Mouse (Mus musculus): Measurements from ENCODE around the gene Tnnt2. TPM values are rescaled to one million over a fixed set of nuclear protein-coding genes. Genes with fewer than 3 reads are reported as not detected.

Tnnt2 gene
- polyA plus RNA-seq, 1 experiment, result not detected

DNA sequence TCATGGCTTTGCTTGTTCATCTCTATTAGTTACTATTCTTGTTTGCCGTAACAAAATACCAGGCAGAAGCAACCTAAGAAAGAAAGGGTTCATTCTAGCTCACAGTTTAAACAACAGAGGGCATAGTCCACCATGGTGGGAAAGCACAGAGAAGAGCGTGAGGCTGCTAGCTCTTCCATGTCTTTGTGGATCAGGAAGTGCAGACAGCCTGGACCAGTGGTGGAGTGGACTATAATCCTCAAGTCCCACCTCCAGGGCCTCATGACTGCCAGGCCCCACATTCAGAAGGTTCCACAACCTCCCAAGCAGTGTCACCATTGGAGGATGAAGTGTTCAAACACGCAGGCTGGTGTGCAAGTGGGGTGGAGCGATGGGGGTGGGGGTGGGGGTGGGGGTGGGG, 17.0 kb downstream of the Tnnt2 start:
- Histone ChIP-seq H3K4me3 (ENCODE audit: insufficient read depth, low read length) (no peak overlapping the region), H3K4me1 (ENCODE audit: control insufficient read depth, insufficient read depth, low read length) (peaks cover 3% of the 10 kb centered on the region; the same call in 1 of the 2 replicates), H3K27ac (ENCODE audit: insufficient read depth, low read depth, low read length) (no peak overlapping the region)
- TF ChIP-seq CTCF (IDR thresholded peaks at IDR 0.05; ENCODE audit: low read depth, low read length) (no peak), POLR2A (IDR thresholded peaks at IDR 0.05; ENCODE audit: borderline replicate concordance, low read depth, low read length) (no peak)

DNA sequence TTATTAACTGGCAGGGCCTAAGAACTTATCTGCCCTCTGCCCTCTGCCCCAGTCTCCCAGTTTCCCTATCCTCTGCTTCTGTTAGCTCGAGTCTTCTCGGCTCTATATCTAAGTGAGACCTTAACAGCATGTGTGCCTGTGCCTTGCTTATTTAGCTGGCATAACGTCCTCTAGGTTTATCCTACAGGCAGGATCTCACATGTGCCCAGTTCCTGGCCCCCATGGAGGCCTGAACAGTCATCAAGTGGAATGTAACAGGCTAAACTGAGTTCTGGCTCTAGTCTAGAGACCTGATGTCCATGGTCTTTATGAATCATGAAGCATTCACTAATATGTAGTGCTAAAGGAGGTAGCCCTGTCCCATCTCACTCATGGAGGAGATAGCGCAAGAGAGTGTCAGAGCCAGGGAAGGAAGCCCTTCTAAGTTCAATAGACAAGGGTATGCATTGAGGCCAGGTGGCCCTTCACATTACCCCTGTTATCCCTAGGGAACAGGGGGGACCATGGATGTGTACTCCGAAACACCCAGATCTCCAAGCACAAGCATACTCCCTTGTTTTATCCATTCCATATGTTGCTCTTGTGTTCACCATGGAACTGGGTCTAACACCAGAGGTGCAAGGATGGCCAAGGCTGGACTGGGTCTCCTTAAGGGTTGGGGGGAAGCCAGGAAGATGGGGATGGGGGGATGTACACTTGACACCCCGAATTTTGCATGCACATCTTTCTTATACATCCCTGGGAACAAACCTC, 18.6 kb downstream of the Tnnt2 start:
- TF ChIP-seq POLR2A (IDR thresholded peaks at IDR 0.05; ENCODE audit: borderline replicate concordance, low read depth, low read length) (no peak), CTCF (IDR thresholded peaks at IDR 0.05; ENCODE audit: low read depth, low read length) (no peak)
- Histone ChIP-seq H3K4me1 (ENCODE audit: control insufficient read depth, insufficient read depth, low read length) (peaks cover 3% of the 10 kb centered on the region; the same call in 1 of the 2 replicates), H3K27ac (ENCODE audit: insufficient read depth, low read depth, low read length) (no peak overlapping the region), H3K4me3 (ENCODE audit: insufficient read depth, low read length) (no peak overlapping the region)

DNA sequence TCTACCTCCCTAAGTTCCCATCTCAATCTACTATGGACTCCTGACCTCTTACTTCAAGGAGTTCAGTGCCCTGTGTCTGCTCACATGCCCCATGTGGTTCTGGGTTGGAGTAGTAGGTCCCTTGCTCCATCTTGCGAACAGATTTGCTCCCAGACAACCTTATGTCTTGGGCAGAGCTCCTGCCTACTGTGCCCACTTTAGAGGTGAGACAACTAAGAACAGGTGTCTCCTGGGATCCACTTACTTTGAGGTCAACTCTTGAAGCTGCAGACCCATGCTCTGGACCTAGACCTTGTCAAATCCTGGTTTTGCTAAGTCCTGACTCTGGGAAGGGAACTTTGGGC, 19.2 kb downstream of the Tnnt2 start:
- Histone ChIP-seq H3K4me1 (ENCODE audit: control insufficient read depth, insufficient read depth, low read length) (peaks cover 3% of the 10 kb centered on the region; the same call in 1 of the 2 replicates), H3K4me3 (ENCODE audit: insufficient read depth, low read length) (no peak overlapping the region), H3K27ac (ENCODE audit: insufficient read depth, low read depth, low read length) (no peak overlapping the region)
- TF ChIP-seq CTCF (IDR thresholded peaks at IDR 0.05; ENCODE audit: low read depth, low read length), result no peak

DNA sequence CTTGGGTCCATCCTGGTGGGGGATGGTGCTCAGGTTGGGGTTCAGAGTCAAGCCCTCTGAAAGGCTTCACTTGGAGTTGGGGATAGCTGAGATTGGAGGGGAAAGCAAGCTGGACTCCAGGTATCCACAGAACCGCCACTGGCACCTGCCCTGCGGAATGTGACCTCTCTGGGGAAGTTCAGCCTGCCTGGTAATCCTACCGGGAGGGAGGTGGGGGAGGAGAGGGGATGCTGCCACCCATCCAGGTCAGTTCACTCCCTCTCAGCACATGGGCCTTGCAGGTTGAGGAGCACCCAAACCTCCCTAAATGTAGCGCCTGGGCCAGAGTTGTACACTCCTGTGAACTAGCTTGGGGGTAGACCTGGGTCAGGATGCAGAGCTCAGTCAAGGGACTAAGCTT, 19.9 kb downstream of the Tnnt2 start:
- Histone ChIP-seq H3K4me3 (ENCODE audit: insufficient read depth, low read length) (no peak overlapping the region), H3K27ac (ENCODE audit: insufficient read depth, low read depth, low read length) (no peak overlapping the region), H3K4me1 (ENCODE audit: control insufficient read depth, insufficient read depth, low read length) (peaks cover 3% of the 10 kb centered on the region; the same call in 1 of the 2 replicates)
- no peak for TF ChIP-seq POLR2A (IDR thresholded peaks at IDR 0.05; ENCODE audit: borderline replicate concordance, low read depth, low read length)
- no peak for TF ChIP-seq CTCF (IDR thresholded peaks at IDR 0.05; ENCODE audit: low read depth, low read length)

DNA sequence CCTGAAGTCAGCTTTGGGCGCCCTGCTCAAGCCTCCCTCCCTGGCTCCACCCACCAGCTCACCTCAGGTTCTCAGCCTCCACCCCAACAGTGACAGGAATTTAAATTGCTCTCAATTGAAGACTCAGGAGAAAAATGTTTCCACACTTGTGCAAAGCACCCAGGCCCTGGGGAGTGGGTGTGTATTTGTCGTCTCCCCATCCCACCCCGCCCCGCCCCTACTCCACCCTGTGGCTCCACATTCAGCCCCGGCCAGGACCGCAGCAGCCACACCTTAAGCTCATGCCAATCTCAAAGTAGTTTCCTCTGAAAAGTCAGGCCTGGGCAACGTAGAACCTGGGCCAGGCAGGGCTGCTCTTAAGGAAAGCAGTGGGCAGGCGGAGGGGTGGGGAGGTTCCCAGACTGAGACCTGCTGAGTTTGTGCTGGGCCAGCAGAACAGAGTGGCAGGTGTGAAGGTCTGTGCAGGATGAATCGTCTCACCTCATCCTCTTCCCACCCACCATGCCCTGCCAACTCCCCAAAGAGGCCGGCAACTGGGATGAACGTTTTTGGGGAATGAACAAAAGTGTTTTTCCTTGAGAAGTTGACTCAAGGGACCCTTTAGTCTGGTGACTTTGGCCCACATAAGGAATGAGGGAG, 21.1 kb downstream of the Tnnt2 start:
- TF ChIP-seq POLR2A (IDR thresholded peaks at IDR 0.05; ENCODE audit: borderline replicate concordance, low read depth, low read length), result no peak
- TF ChIP-seq CTCF (IDR thresholded peaks at IDR 0.05; ENCODE audit: low read depth, low read length), result no peak
- peaks cover 3% of the 10 kb centered on the region; the same call in 1 of the 2 replicates for H3K4me1 ChIP-seq (ENCODE audit: control insufficient read depth, insufficient read depth, low read length)
- H3K4me3 ChIP-seq (ENCODE audit: insufficient read depth, low read length), result no peak overlapping the region
- no peak overlapping the region for H3K27ac ChIP-seq (ENCODE audit: insufficient read depth, low read depth, low read length)

DNA sequence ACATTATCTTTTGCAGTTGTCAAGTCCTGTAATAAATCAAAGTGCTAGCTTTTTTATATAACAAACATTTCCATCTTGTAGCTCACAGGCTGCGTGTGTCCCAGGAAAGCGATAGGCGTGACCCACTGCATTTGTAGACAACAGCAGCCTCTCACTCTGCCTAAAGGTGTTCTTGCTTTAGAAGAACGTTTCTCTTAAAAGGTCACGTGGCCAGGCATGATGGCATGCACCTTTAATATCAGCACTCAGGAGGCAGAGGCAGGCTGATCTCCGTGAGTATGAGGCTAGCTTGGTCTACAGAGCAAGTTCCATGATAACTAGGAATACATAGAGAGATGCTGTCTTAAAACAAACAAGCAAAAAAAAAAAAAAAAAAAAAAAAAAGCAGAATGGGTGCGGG, 22.4 kb downstream of the Tnnt2 start:
- Histone ChIP-seq H3K27ac (ENCODE audit: insufficient read depth, low read depth, low read length) (no peak overlapping the region), H3K4me3 (ENCODE audit: insufficient read depth, low read length) (no peak overlapping the region), H3K4me1 (ENCODE audit: control insufficient read depth, insufficient read depth, low read length) (no peaks in the 10 kb centered on the region)
- TF ChIP-seq POLR2A (IDR thresholded peaks at IDR 0.05; ENCODE audit: borderline replicate concordance, low read depth, low read length), result no peak
- TF ChIP-seq CTCF (IDR thresholded peaks at IDR 0.05; ENCODE audit: low read depth, low read length), result no peak

DNA sequence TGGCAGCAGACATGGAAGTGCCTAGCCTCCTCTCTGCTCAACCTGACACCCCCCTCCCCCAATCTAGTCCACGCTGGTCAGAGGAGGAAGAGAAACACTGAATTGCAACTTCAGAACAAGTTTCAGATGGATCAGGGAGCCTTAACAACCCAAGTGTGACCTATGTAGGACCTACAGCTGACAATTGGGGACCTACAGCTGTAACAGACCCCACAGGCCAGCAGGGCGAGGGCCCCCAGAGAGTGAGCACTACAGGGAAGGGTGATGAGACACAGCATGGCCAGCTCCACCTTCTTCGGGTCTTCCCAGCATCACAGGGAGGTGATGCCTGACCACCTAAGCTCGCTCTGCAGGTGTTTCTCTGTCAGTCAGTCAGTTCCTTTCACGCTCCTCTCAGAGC, 24.9 kb downstream of the Tnnt2 start:
- H3K27ac ChIP-seq (ENCODE audit: insufficient read depth, low read depth, low read length), result no peak overlapping the region
- TF ChIP-seq CTCF (IDR thresholded peaks at IDR 0.05; ENCODE audit: low read depth, low read length), result no peak
- no peak for TF ChIP-seq POLR2A (IDR thresholded peaks at IDR 0.05; ENCODE audit: borderline replicate concordance, low read depth, low read length)
- no peak overlapping the region for H3K4me3 ChIP-seq (ENCODE audit: insufficient read depth, low read length)
- H3K4me1 ChIP-seq (ENCODE audit: control insufficient read depth, insufficient read depth, low read length), result no peaks in the 10 kb centered on the region

DNA sequence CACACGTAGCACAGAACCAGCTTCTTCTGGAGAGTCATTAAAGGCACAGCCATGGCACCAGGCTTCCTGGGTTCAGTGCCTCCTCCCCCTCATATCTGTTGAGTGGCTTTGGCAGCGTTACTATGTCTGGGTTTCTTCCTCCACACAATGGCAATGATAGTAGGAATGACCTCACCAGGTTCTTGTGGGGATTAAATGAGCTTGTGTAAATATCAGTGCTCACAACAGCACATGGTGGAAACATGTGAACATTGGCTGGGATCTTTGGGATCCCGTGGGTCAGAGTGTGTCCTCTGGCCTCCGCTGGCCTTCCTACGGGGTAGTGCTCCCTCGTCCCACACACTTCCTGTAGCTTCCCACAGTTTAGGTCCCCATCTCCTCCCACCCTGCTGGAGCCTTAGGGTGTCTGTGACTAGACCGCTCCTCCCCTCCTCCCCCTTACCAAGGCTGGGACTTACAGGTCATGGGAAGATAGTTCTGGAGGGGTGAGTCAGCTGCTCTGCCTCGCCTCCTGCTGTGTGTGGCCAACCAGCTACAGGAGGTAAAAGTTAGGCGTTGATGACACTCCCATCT, 25.9 kb downstream of the Tnnt2 start:
- Histone ChIP-seq H3K27ac (ENCODE audit: insufficient read depth, low read depth, low read length) (no peak overlapping the region), H3K4me1 (ENCODE audit: control insufficient read depth, insufficient read depth, low read length) (no peaks in the 10 kb centered on the region), H3K4me3 (ENCODE audit: insufficient read depth, low read length) (no peak overlapping the region)
- TF ChIP-seq POLR2A (IDR thresholded peaks at IDR 0.05; ENCODE audit: borderline replicate concordance, low read depth, low read length), result no peak

DNA sequence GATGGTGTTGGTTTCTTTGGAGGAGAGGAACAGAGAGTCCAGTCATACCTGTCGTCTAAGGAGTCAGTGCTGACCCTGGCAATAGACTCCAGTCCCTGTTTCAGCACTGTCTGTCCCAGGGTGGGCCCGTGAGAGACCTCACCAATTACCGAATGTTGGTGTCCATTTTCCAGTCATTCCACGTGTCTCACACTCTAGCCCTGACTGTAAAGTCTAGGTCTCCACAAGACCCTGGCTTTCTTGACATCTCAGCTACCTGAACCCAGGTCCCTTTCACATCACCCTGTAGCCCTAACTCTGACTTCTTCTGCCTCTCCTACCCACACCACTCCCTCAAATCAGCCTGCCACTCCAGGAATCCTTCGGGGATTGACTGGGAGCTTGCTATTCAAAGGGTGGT, 26.4 kb downstream of the Tnnt2 start:
- TF ChIP-seq POLR2A (IDR thresholded peaks at IDR 0.05; ENCODE audit: borderline replicate concordance, low read depth, low read length), result no peak
- no peak for TF ChIP-seq CTCF (IDR thresholded peaks at IDR 0.05; ENCODE audit: low read depth, low read length)
- no peaks in the 10 kb centered on the region for H3K4me1 ChIP-seq (ENCODE audit: control insufficient read depth, insufficient read depth, low read length)
- H3K4me3 ChIP-seq (ENCODE audit: insufficient read depth, low read length), result no peak overlapping the region
- H3K27ac ChIP-seq (ENCODE audit: insufficient read depth, low read depth, low read length), result no peak overlapping the region

DNA sequence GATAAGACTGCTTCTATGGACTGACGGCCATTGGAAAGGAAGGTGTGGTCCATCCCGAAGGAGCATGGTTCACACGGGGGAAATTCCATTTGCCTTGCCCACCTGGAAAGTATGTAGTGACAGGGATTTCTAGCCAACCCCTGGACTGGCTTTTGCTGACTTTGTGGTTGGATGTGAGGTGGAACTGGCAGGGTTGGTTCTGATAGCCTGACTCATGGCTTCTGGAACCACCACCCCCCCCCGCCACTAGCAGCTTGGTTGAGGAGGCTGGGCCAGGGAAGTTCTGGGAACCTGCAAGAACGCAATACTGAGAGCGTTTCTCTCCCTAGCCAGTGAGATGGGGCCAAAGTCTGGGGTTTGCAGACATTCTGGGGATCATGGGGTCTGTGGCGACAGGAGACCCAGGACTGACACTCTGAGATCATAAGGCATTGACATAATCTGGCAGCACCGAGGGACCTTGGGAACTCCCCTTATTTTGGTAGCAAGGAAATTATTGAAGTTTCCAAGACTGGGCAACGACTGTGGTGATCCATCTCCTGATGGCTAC, 27.7 kb downstream of the Tnnt2 start:
- no peaks in the 10 kb centered on the region for H3K4me1 ChIP-seq (ENCODE audit: control insufficient read depth, insufficient read depth, low read length)
- TF ChIP-seq POLR2A (IDR thresholded peaks at IDR 0.05; ENCODE audit: borderline replicate concordance, low read depth, low read length), result no peak
- no peak for TF ChIP-seq CTCF (IDR thresholded peaks at IDR 0.05; ENCODE audit: low read depth, low read length)
- no peak overlapping the region for H3K27ac ChIP-seq (ENCODE audit: insufficient read depth, low read depth, low read length)
- no peak overlapping the region for H3K4me3 ChIP-seq (ENCODE audit: insufficient read depth, low read length)
